Comparison of ENCODE assay signal across 8 mouse cellular contexts in genomic region chr9:120415504-120415903, GRCm38 (mm10).
DNase-seq lines count a peak whose midpoint lies in the region; ATAC-seq and TF ChIP-seq lines count a peak whose summit lies in the region.

No protein-coding gene starts in this region.

- intact Hi-C loops in gastrocnemius, adult 2 months (cut with DNase I) = no loop called here

- no peaks in the 10 kb centered on the region for H3K36me3 ChIP-seq in kidney, embryonic 14.5 days (ENCODE audit: control insufficient read depth, insufficient read depth, low read length)
- H3K36me3 ChIP-seq in liver, adult 2 months (ENCODE audit: control insufficient read depth, insufficient read depth, low read length) = no peaks in the 10 kb centered on the region
- H3K36me3 ChIP-seq in thymus, adult 2 months (ENCODE audit: control insufficient read depth, insufficient read depth, low read length) = no peaks in the 10 kb centered on the region

- ATAC-seq in kidney, embryonic 14.5 days (ENCODE audit: low FRiP score, low TSS enrichment) = peak; percentile 12; the same call in 1 of the 2 replicates

- H3K27ac ChIP-seq in gastrocnemius, adult 2 months = no peak overlapping the region
- H3K27ac ChIP-seq in kidney, embryonic 14.5 days (ENCODE audit: low read depth, low read length) = no peak overlapping the region
- no peak overlapping the region for H3K27ac ChIP-seq in liver, adult 2 months (replicated peaks; ENCODE audit: insufficient read depth, low read depth, low read length)
- H3K27ac ChIP-seq in olfactory bulb, adult 2 months (ENCODE audit: insufficient read depth, low read depth, low read length) = no peak overlapping the region
- H3K27ac ChIP-seq in thymus, adult 2 months (ENCODE audit: control insufficient read depth, insufficient read depth, low read length) = no peak overlapping the region

- H3K4me1 ChIP-seq in kidney, embryonic 14.5 days (ENCODE audit: control insufficient read depth, insufficient read depth, low read length) = no peaks in the 10 kb centered on the region
- H3K4me1 ChIP-seq in liver, adult 2 months (ENCODE audit: control insufficient read depth, insufficient read depth, low read length) = no peaks in the 10 kb centered on the region
- H3K4me1 ChIP-seq in olfactory bulb, adult 2 months (ENCODE audit: control insufficient read depth, insufficient read depth, low read length) = peaks cover 8% of the 10 kb centered on the region
- H3K4me1 ChIP-seq in thymus, adult 2 months (replicated peaks; ENCODE audit: control insufficient read depth, insufficient read depth, low read length) = no peaks in the 10 kb centered on the region

- DNase-seq in 416B (ENCODE audit: low read depth) = peak; percentile 86
- DNase-seq in Muller cell, postnatal 12 days (ENCODE audit: inconsistent ontology term) = peak; percentile 19
- peak; percentile 87 for DNase-seq in cerebellum, adult 9-10 months
- DNase-seq in gastrocnemius, adult 2 months = peak; percentile 68
- peak; percentile 69 for DNase-seq in liver, adult 2 months (ENCODE audit: extremely low read depth, low read depth, low spot score)
- peak; percentile 82 for DNase-seq in thymus, adult 2 months

- H3K79me2 ChIP-seq in liver, adult 2 months (ENCODE audit: control insufficient read depth, insufficient read depth, low read length) = no peaks in the 10 kb centered on the region

- TF ChIP-seq POLR2A in liver, adult 2 months (IDR thresholded peaks at IDR 0.05; ENCODE audit: extremely low read depth, insufficient read depth, low read length) = no peak
- no peak for TF ChIP-seq POLR2A in olfactory bulb, adult 2 months (IDR thresholded peaks at IDR 0.05; ENCODE audit: insufficient read depth, low read depth, low read length)
- no peak for TF ChIP-seq POLR2A in thymus, adult 2 months (IDR thresholded peaks at IDR 0.05; ENCODE audit: control insufficient read depth, extremely low read depth, insufficient read depth, low read length, poor library complexity)

- H3K27me3 ChIP-seq in kidney, embryonic 14.5 days (ENCODE audit: control insufficient read depth, insufficient read depth, low read length) = no peaks in the 10 kb centered on the region
- no peaks in the 10 kb centered on the region for H3K27me3 ChIP-seq in liver, adult 2 months (ENCODE audit: control insufficient read depth, insufficient read depth, low read length)
- H3K27me3 ChIP-seq in thymus, adult 2 months (ENCODE audit: control insufficient read depth, insufficient read depth, low read length) = no peaks in the 10 kb centered on the region

- no peaks in the 10 kb centered on the region for H3K9me3 ChIP-seq in kidney, embryonic 14.5 days (ENCODE audit: control insufficient read depth, low read length)

- H3K4me3 ChIP-seq in gastrocnemius, adult 2 months = no peak overlapping the region
- no peak overlapping the region for H3K4me3 ChIP-seq in kidney, embryonic 14.5 days (ENCODE audit: low read length)
- no peak overlapping the region for H3K4me3 ChIP-seq in liver, adult 2 months (ENCODE audit: insufficient read depth, low read depth, low read length)
- H3K4me3 ChIP-seq in olfactory bulb, adult 2 months (ENCODE audit: insufficient read depth, low read depth, low read length) = no peak overlapping the region
- H3K4me3 ChIP-seq in thymus, adult 2 months (ENCODE audit: control insufficient read depth, insufficient read depth, low read length) = no peak overlapping the region

- 0% methylated on average over 5 of the region's 7 CpGs for WGBS in kidney, embryonic 14.5 days
- WGBS in liver, adult 2 months = 3% methylated on average over 7 of the region's 7 CpGs
- WGBS in olfactory bulb, adult 2 months = 0% methylated on average over 5 of the region's 7 CpGs
- 0% methylated on average over 3 of the region's 7 CpGs for WGBS in thymus, adult 2 months

- TF ChIP-seq CTCF in gastrocnemius, adult 2 months (IDR thresholded peaks at IDR 0.05) = peak; percentile 75
- peak; percentile 74 for TF ChIP-seq CTCF in liver, adult 2 months (IDR thresholded peaks at IDR 0.05; ENCODE audit: low read depth, low read length)
- TF ChIP-seq CTCF in olfactory bulb, adult 2 months (IDR thresholded peaks at IDR 0.05; ENCODE audit: insufficient read depth, low read depth, low read length) = peak; percentile 45; the same call in 1 of the 2 replicates
- peak; percentile 62; the same call in 1 of the 2 replicates for TF ChIP-seq CTCF in thymus, adult 2 months (IDR thresholded peaks at IDR 0.05; ENCODE audit: borderline replicate concordance, control insufficient read depth, extremely low read depth, insufficient read depth, low read length, poor library complexity)

- H3K4me2 ChIP-seq in kidney, embryonic 14.5 days (replicated peaks; ENCODE audit: low read depth, low read length) = no peak overlapping the region

- H3K9ac ChIP-seq in kidney, embryonic 14.5 days (ENCODE audit: low read depth, low read length) = no peak overlapping the region
- no peak overlapping the region for H3K9ac ChIP-seq in liver, adult 2 months (ENCODE audit: low read depth, low read length)

Comparison
In these comparisons a context has a peak if more than half of its experiments do, and no peak if none do; other contexts are left out.
1. DNase-seq: peak in every context shown above with its lines; median percentile 87 in cerebellum, adult 9-10 months; 86 in 416B; 82 in thymus, adult 2 months; 69 in liver, adult 2 months; 68 in gastrocnemius, adult 2 months; 19 in Muller cell, postnatal 12 days.